Mouse (Mus musculus) heart, embryonic 12.5 days (tissue): ENCODE results near the gene Irx6. TPM values are rescaled to one million over a fixed set of nuclear protein-coding genes. Genes with fewer than 3 reads are reported as not detected.

ENCODE experiments used
- ATAC-seq: fragments of 200-750 bp; cut with Nextera tagmentation; 2 replicates; pipeline ENCODE4 v1.8.0; 2017; ENCODE audit warnings: moderate TSS enrichment, moderate library complexity; ENCODE audit not compliant: insufficient number of reproducible peaks, low FRiP score
- H3K27ac ChIP-seq: fragments of 300-500 bp; sonication (generic); 2 replicates; pipeline ENCODE4 v1.5.1; 2016; ENCODE audit warnings: mild to moderate bottlenecking, moderate library complexity; ENCODE audit not compliant: poor library complexity, severe bottlenecking
- H3K27me3 ChIP-seq: fragments of 300-500 bp; sonication (generic); replicated peaks from 2 replicates; pipeline ENCODE4 v1.6.1; 2016; ENCODE audit warnings: mild to moderate bottlenecking, moderate library complexity
- H3K36me3 ChIP-seq: fragments of 300-500 bp; sonication (generic); 2 replicates; pipeline ENCODE4 v1.6.1; 2016; ENCODE audit warnings: mild to moderate bottlenecking, moderate library complexity
- H3K4me1 ChIP-seq: fragments of 300-500 bp; sonication (generic); replicated peaks from 2 replicates; pipeline ENCODE4 v1.6.1; 2016; ENCODE audit warnings: mild to moderate bottlenecking
- H3K4me2 ChIP-seq: fragments of 300-500 bp; sonication (generic); 2 replicates; pipeline ENCODE4 v1.6.1; 2016; ENCODE audit warnings: mild to moderate bottlenecking, moderate library complexity
- H3K4me3 ChIP-seq: fragments of 300-500 bp; sonication (generic); 2 replicates; pipeline ENCODE4 v1.5.1; 2016; ENCODE audit warnings: mild to moderate bottlenecking
- H3K9ac ChIP-seq: fragments of 300-500 bp; sonication (generic); 2 replicates; pipeline ENCODE4 v1.6.1; 2016; ENCODE audit warnings: mild to moderate bottlenecking, moderate library complexity
- H3K9me3 ChIP-seq: fragments of 300-500 bp; sonication (generic); replicated peaks from 2 replicates; pipeline ENCODE4 v1.6.1; 2016; ENCODE audit warnings: mild to moderate bottlenecking, moderate library complexity
- WGBS: fragments of 180-500 bp; shearing (Covaris S2); methylation state at CpG from one replicate; pipeline ENCODE4 v1.1.7; 2016; 5-methylcytosine and 5-hydroxymethylcytosine counted together
- polyA plus RNA-seq: library from polyadenylated mRNA; unstranded; fragments of >200 nt; fragmentation: Nextera tagmentation; extraction: Ambion mirVana; gene quantifications from 2 replicates; pipeline ENCODE4 v1.2.1, GENCODE M21; 2016

Irx6 gene
- polyA plus RNA-seq, 1 experiment from 2014 or later: 3.1 TPM

DNA sequence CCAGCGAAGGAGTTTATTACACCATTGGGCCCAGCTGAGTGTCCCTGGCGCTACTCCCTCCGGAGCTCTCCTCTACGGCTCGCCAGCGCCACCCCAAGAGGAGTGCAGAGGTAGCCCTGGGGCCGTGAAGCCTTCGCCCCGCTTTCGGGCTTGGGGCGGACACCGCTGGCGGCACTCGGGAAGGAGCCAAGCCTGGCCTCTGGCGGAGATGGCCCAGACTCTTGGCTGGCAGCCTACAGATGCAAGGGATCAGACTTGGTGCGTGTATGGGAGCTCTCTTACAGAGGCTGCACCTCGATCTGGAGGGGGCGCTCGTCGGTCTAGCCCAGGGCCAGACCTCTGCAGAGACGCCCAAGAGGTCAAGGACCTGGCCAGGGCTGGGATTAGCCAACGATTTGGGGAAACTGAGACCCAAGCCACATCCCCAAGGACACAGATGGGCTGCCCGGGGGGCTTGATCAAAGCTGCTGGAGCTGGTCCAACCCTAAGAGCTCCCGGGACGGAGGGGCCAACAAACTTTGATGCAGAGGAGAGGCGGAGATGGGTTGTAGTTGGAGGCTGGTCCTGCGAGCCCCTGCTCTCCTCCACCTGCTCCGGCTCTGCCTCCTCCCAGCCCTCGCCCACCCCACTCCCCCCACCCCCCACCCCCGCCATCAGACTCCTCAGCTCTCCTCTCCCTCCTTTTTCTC, 389 bp upstream of the Irx6 start:
- under 1% methylated on average over 29 of the region's 30 CpGs for WGBS
- no peaks in the 10 kb centered on the region for H3K36me3 ChIP-seq

DNA sequence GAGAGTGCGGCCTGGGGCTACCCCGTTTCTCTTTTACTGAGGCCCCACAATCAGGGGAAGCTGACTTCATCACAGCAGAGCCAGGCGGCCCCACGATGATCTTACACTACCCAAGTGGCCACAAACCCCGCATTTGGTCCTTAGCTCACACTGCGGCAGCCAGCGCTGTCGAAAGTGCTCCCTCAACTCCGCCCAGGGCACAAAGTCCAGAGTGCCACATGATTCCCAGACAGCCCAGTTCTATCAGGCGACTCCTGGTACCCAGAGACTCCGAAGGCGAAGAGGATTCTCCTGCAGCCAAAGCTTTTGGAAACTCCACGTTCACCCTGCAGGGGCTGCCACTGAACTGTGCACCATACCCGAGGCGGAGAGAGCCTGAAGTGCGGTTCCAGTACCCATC, 4.3 kb downstream of the Irx6 start:
- peak overlapping the region; percentile 19 for H3K4me3 ChIP-seq
- 11% methylated on average over 16 of the region's 16 CpGs for WGBS

More for the DNA sequence above, 389 bp upstream of the Irx6 start:
- H3K4me2 ChIP-seq: peak overlapping the region; percentile 91
- H3K4me3 ChIP-seq: peak overlapping the region; percentile 55
- no peaks in the 10 kb centered on the region for H3K9me3 ChIP-seq
- peaks cover 29% of the 10 kb centered on the region for H3K4me1 ChIP-seq
- ATAC-seq: peak; percentile 83
- peaks cover 87% of the 10 kb centered on the region for H3K27me3 ChIP-seq
- no peak overlapping the region for H3K27ac ChIP-seq
- peak overlapping the region; percentile 66 for H3K9ac ChIP-seq

DNA sequence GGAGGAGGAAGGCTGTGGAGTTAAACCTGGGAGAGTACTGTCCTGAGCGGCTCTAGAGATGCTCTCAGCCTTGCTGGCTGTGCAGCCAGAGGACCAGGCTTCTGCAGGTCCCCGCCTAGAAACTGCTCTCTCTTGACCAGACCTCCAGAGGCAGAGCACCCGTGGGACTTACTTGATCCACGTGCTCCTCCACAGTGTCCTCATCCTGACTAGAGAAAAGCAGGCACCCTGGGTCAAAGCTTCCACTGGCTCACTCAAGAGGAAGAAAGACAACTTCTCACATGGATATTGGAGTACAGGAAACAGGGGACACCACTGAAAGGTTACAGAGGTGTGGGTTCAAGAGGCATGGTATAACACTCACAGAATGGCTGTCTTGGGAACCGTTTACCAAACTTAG, 23.3 kb downstream of the Irx6 start:
- WGBS: 77% methylated on average over 5 of the region's 5 CpGs
- Histone ChIP-seq H3K9me3 (no peaks in the 10 kb centered on the region), H3K27me3 (0 out of 2 replicates have a peak, but pooled peaks cover 6% of the 10 kb centered on the region), H3K4me2 (no peak overlapping the region), H3K4me1 (no peaks in the 10 kb centered on the region), H3K9ac (no peak overlapping the region), H3K36me3 (no peaks in the 10 kb centered on the region), H3K4me3 (no peak overlapping the region), H3K27ac (no peak overlapping the region)
- ATAC-seq: no peak

More for the DNA sequence above, 4.3 kb downstream of the Irx6 start:
- Histone ChIP-seq H3K36me3 (no peaks in the 10 kb centered on the region), H3K27ac (no peak overlapping the region), H3K4me1 (peaks cover 22% of the 10 kb centered on the region), H3K27me3 (peaks cover 87% of the 10 kb centered on the region), H3K4me2 (peak overlapping the region; percentile 64), H3K9me3 (no peaks in the 10 kb centered on the region), H3K9ac (no peak overlapping the region)
- no peak for ATAC-seq

DNA sequence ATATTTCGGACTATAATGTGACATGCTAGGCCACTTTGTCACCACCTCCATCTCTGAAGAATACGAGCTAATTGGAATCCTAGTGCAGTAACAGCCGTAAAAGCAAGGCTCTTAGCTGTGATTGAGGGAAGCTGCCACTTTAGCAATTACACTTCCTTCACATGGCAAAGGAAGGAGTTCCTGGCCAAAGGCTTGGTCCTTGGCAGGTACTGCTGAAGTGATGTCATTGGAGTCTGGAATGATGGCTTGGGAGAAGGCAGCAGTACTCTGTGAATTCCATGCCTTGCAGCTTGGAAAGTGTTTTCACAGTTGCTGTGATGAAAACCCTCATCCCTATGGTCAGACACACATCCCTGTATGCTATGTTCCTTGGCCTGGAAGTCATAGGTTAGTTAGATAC, 24.3 kb downstream of the Irx6 start:
- WGBS: 70% methylated on average over 3 of the region's 3 CpGs
- H3K9ac ChIP-seq: no peak overlapping the region
- H3K4me3 ChIP-seq: no peak overlapping the region
- H3K4me2 ChIP-seq: no peak overlapping the region
- no peaks in the 10 kb centered on the region for H3K4me1 ChIP-seq
- H3K36me3 ChIP-seq: no peaks in the 10 kb centered on the region
- no peak for ATAC-seq
- no peak overlapping the region for H3K27ac ChIP-seq
- no peaks in the 10 kb centered on the region for H3K9me3 ChIP-seq
- H3K27me3 ChIP-seq: 0 out of 2 replicates have a peak, but pooled peaks cover 6% of the 10 kb centered on the region

DNA sequence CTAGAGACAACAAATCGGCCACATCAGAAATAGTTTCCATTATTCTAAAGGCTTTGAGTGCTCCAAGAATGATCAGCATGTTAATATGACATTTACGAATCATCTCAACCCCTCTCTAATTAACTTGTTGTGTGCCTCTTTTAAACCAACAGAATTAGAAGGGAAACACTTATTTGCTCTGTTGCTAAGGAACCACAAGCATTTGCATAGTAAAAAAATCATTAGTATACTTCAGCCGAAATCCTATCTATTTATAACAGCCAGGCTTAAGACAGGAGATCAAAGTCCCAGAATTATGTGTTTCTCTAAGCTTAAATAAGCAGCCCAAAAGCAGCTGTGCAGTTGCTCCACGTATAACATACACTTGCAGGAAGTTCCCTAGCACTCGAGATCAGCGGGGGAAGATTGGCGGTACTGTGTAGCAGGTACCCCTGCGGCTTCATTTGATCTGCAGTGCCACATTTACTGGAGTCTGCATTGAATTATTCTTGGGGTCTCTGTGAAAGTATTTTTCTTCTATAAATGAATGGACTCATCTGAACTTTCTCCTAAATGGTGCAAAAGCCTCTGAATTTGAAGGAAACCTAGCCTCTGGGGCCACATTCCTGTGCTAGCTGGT, 25.9 kb downstream of the Irx6 start:
- no peak overlapping the region for H3K9ac ChIP-seq
- no peak overlapping the region for H3K4me3 ChIP-seq
- H3K27ac ChIP-seq: no peak overlapping the region
- no peaks in the 10 kb centered on the region for H3K36me3 ChIP-seq
- H3K9me3 ChIP-seq: no peaks in the 10 kb centered on the region
- H3K4me1 ChIP-seq: no peaks in the 10 kb centered on the region
- WGBS: 74% methylated on average over 8 of the region's 8 CpGs
- H3K4me2 ChIP-seq: no peak overlapping the region
- no peak for ATAC-seq
- H3K27me3 ChIP-seq: 0 out of 2 replicates have a peak, but pooled peaks cover 6% of the 10 kb centered on the region

DNA sequence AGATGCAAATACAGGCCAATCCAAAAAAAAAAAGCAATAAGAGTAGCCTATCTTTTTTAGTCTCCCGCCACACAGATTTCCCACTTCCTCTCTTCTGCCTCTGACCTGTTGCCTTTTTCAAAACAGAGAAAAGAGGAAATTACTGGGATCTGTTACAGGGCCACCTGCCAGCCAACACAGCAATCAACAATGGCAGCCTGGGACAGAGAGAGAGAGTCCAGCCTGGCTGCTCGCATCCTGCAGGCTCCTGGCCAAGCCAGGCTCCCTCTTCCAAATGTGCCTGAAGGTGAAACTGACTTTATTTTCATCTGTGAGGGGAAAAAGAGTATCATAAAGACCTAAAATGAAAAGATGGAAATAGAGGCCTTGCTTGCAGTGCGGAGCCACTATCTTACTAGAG, 29.3 kb downstream of the Irx6 start:
- ATAC-seq: no peak
- H3K4me2 ChIP-seq: no peak overlapping the region
- no peaks in the 10 kb centered on the region for H3K4me1 ChIP-seq
- H3K36me3 ChIP-seq: no peaks in the 10 kb centered on the region
- H3K27ac ChIP-seq: no peak overlapping the region
- H3K4me3 ChIP-seq: no peak overlapping the region
- H3K9ac ChIP-seq: no peak overlapping the region
- no peaks in the 10 kb centered on the region for H3K27me3 ChIP-seq
- WGBS: 66% methylated on average over 3 of the region's 3 CpGs
- no peaks in the 10 kb centered on the region for H3K9me3 ChIP-seq

DNA sequence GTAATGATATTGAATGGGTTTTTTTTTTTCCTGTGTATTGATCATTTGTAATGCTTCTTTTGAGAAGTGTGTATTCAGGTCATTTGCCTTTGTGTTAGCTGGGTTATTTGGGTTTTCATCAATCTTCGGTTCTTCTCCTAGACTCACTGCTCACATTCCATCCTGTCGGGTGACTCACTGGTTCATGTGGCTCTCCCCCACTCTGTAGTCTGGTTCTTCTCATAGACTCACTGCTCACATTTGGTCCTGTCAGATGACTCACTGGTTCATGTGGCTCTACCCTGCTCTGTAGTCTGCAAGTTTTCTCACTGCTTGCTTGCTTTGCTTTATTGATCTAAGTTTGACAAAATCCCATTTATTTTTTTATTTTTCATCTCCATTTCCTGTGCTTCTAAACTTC, 32.2 kb downstream of the Irx6 start:
- H3K27ac ChIP-seq: no peak overlapping the region
- H3K36me3 ChIP-seq: no peaks in the 10 kb centered on the region
- H3K4me3 ChIP-seq: no peak overlapping the region
- no peak overlapping the region for H3K9ac ChIP-seq
- no peak overlapping the region for H3K4me2 ChIP-seq
- H3K9me3 ChIP-seq: no peaks in the 10 kb centered on the region; the same call in 1 of the 2 replicates
- H3K4me1 ChIP-seq: no peaks in the 10 kb centered on the region
- no peaks in the 10 kb centered on the region for H3K27me3 ChIP-seq
- peak; percentile 68; the same call in 1 of the 2 replicates for ATAC-seq
- WGBS: 11% methylated on average over 2 of the region's 2 CpGs

DNA sequence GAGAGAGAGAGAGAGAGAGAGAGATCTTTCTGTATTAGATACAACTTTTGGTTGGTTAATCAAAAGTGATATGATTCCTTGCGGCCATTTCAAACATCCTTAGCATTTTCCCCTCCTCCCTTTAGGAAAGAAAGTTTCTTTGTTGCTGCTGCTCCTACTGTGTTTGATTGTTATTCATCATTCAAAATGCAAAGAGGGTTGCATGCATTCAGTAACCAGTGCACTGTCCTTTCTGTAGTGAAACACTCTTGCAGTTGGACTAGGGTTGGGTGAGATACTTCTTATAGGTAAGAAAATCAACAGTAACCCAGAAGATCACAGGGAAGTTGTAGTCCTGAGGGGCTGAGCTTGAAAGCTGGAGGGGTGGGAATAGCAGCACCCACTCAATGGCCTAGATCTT, 39.2 kb downstream of the Irx6 start:
- 84% methylated on average over 1 of the region's 1 CpGs for WGBS
- H3K36me3 ChIP-seq: no peaks in the 10 kb centered on the region
- H3K9me3 ChIP-seq: no peaks in the 10 kb centered on the region; the same call in 1 of the 2 replicates
- no peak overlapping the region for H3K27ac ChIP-seq
- no peak overlapping the region for H3K4me3 ChIP-seq
- no peak overlapping the region for H3K4me2 ChIP-seq
- H3K27me3 ChIP-seq: no peaks in the 10 kb centered on the region
- no peak overlapping the region for H3K9ac ChIP-seq
- H3K4me1 ChIP-seq: peaks cover 9% of the 10 kb centered on the region
- no peak for ATAC-seq

DNA sequence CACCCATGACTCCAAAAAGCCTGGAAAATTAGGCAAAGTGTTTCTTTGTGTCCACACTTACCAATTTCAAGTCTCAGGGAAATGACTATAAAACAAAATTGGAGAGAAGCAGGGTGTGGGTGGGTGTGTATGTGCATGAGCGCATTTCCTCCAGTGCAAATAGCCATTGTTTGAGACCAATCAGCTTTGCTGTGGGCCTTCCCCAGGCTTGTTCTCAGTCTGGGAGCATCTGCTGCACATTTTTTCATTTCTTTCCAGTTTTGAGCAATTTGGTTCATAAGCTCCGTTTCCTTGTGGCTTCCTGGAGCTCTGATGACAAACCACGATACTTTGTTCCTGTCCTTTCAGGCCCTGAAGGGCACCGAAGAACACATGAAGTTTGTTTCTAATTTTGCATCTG, 43.3 kb downstream of the Irx6 start:
- H3K27ac ChIP-seq: no peak overlapping the region
- H3K4me1 ChIP-seq: peaks cover 13% of the 10 kb centered on the region
- H3K36me3 ChIP-seq: no peaks in the 10 kb centered on the region
- no peak overlapping the region for H3K4me2 ChIP-seq
- H3K27me3 ChIP-seq: no peaks in the 10 kb centered on the region
- no peak for ATAC-seq
- 65% methylated on average over 4 of the region's 4 CpGs for whole genome bisulfite sequencing
- no peaks in the 10 kb centered on the region for H3K9me3 ChIP-seq
- no peak overlapping the region for H3K9ac ChIP-seq
- H3K4me3 ChIP-seq: no peak overlapping the region

DNA sequence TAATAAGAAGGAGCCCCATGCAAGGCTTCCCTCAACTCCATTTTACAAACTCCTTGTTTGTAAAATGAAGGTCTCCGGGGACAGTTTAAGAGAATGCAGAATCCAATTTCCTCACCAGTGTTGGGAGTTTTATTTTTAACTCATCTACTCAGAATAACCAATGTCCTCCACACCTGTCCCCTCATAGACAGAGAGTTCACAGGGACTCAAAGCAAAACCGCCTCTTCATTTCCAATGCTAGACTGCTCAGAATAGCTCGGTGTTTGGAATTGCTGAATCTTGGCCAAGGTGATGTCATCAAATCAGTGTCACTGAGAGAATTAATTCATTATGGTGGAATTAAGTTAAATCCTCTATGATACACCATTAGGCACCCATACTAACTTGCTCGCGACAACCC, 44.0 kb downstream of the Irx6 start:
- Histone ChIP-seq H3K9ac (no peak overlapping the region), H3K4me2 (no peak overlapping the region), H3K36me3 (no peaks in the 10 kb centered on the region), H3K4me3 (no peak overlapping the region), H3K27me3 (no peaks in the 10 kb centered on the region), H3K4me1 (peaks cover 19% of the 10 kb centered on the region), H3K27ac (no peak overlapping the region), H3K9me3 (no peaks in the 10 kb centered on the region)
- ATAC-seq: no peak
- whole genome bisulfite sequencing: 66% methylated on average over 5 of the region's 5 CpGs

DNA sequence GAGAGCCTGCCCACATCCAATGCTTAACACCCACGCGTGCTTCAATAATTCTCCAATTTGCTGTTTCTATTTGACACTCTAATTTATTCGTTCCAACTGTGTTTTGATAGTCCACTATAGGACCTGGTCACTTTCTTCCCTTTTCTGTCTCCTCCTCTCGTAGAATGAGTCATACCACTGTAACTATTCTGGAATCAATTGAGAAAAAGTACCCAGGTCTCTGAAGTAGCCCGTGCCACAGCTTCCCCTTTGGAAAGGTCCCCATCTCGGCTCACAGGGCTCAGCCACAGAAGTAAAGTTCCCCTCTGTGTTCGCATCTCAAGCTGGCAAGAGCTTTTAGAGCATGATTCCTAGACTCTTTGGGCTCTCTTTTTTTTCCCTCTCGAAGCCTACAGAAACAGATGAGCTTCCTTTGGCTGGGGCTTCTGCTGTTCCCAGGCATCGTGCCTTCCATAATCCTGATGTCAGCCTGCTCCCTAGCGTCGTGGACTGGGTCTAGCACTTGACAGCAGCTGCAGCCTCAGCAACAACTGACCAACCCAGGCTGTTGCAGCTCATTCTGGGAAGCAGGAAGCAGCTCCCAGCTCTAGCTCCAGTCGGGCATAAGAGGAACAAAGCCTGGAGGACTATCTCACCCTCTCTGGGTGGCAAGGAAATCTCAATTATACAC, 47.3 kb downstream of the Irx6 start:
- Histone ChIP-seq H3K9me3 (no peaks in the 10 kb centered on the region), H3K9ac (no peak overlapping the region), H3K27ac (no peak overlapping the region), H3K4me2 (peak overlapping the region; percentile 32; the same call in 1 of the 2 replicates), H3K4me3 (no peak overlapping the region), H3K27me3 (no peaks in the 10 kb centered on the region), H3K4me1 (peaks cover 32% of the 10 kb centered on the region), H3K36me3 (no peaks in the 10 kb centered on the region)
- ATAC-seq: peak; percentile 88
- WGBS: 36% methylated on average over 12 of the region's 12 CpGs
